Mouse (Mus musculus) cortical plate, adult 2 months (tissue): ENCODE measurements at regions not wholly inside any gene's neighbourhood (a gene's known extent, or its start where the extent isn't known, plus 50 kb on each side); places are given as distances from the start of the nearest gene placed in this dataset.

Source experiments
- CTCF ChIP-seq: fragments of 200-500 bp; IDR thresholded peaks from 2 replicates; pipeline ENCODE4 v1.5.1; 2011; ENCODE audit warnings: mild to moderate bottlenecking, control low read depth, low read length; ENCODE audit not compliant: insufficient read depth; ENCODE audit errors: extremely low read depth
- POLR2A ChIP-seq: fragments of 200-500 bp; IDR thresholded peaks from 2 replicates; pipeline ENCODE4 v1.6.1; 2011; ENCODE audit warnings: mild to moderate bottlenecking, low read length, control low read depth; ENCODE audit not compliant: insufficient read depth; ENCODE audit errors: extremely low read depth

DNA sequence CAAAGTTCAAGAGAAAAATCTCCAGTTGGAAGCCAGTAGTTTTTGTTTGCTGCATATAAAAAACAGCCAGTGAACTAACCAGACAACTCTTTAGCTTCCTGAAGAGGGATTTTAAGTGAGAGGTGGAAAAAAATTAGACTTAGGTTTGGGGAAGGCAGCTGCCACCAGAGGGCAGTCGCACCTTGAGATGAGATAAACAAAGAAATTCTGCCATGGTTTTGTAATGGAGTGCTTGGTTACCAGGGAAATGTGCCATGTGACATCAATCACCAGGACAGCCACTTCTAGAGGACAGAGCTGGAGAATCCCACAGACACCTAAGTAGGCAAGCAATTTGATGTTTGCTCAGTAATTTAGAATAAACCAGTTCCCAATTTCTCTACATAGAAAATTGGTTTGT is 670.5 kb upstream of the Vrk2 start:
- TF ChIP-seq POLR2A (no peak), CTCF (peak; percentile 65)
